Mouse (Mus musculus) layer of hippocampus, adult 18-20 months (tissue): Measurements from ENCODE around the gene Coro1a. TPM values are rescaled to one million over a fixed set of nuclear protein-coding genes. Genes with fewer than 3 reads are reported as not detected.
A peak's percentile ranks its signal among the peaks of the same experiment; 100 is the strongest.

ENCODE experiments used
- DNase-seq, 2 experiments: peaks; one replicate each; pipeline ENCODE4 v3.0.0; 2022; ENCODE audit warnings: low spot score in 2 of 2
- total RNA-seq, 2 experiments: library from RNA; stranded (reverse); gene quantifications; 2 replicates each; pipeline ENCODE4 v1.2.3; 2021

Coro1a gene
- total RNA-seq, 2 experiments from 2014 or later, result 121 to 122 TPM

- no peak for DNase-seq
These were observed 777 bp upstream of the Coro1a start for GRCm38 (mm10) chr7:126708175-126708952.

GRCm38 (mm10) chr7:126704121-126704980 is 3.2 kb downstream of the Coro1a start:
- DNase-seq, result peak; percentile 90 to 94

- peak in 1 of 2 experiments; percentile 48 for DNase-seq
These were observed 3.9 kb downstream of the Coro1a start for GRCm38 (mm10) chr7:126703757-126704077.

DNA sequence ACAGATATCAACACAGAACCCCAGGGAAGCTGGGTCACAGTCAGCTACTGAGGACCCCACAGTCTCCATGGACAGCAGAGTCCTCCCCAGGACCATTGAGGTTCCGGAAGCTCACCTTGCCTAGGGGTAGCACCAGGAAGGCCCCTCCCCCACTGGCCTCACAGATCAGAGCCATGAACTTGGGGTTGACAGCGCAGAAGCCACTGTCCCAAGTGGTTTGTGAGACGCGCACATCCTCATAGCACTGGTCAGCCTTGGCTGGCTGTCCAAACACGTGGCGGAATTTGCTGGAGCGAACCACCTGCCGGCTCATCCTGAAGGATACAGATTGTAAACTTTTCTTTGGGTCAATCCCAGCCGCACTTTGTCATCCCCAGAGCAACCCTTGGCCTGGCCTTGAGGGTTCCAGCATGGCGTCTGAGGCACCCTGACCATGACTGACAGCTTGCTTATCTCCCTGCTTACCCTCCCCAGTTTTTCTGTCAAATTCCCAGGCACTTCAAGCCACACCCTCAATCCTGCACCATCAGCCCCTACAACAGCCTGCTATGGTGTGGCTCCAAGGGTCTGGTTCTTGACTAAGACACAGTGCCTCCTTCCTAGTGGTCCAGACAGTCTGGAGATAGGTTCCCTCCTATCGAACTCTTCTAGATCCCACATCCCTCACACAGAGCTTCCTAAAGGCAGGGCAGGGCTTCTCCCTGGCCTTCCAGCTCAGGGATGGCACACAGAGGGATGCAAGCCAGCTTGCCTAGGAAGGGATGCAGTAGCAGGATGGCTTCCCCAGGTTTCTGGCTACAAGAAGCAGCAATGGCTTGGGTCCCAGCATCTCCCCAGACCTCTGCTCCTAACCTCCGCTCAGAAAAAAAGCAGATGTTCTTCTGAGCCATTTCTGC is 4.5 kb downstream of the Coro1a start:
- peak in 1 of 2 experiments; percentile 37 for DNase-seq

DNA sequence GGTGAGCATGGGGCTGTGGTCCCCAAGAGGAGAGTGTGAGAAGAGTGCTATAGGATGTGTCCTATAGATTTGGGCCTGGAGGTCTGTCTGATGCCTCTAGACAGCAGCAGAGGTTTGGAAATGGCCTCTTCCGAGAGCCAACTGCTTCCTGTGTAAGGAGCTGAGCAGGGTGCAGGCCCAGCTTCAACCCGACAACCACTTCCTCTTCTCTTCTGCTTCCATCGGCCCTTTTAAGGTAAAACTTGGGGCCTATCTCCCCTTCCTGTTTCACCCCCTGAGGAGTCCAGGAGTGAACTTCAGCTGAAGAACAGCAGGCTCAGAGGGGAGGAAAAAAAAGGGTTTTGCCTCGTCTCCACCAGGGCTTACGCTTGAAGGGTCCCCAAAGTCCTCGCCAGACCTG is 5.2 kb downstream of the Coro1a start:
- no peak for DNase-seq

GRCm38 (mm10) chr7:126701559-126702357 is 5.8 kb downstream of the Coro1a start:
- DNase-seq, result no peak

DNA sequence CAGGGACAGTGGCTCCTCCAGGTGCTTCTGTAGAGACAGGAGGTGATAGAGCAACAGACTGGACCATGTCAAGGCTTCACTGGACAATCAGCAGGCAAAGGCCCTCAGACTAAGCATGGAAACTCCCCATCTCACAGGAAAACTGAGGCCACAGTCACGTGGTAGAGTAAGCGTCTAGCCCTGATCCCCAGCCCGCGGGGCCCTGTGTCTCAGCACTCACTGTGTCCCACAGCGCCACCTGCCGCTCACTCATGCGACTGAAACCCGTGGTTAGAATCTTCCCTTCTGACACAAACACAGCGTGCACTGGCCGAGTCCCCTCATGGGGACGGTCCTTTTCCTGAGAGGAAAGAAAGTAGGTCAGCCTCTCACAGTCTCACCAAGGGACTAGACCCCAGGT is 6.5 kb downstream of the Coro1a start:
- DNase-seq, result peak; percentile 85 to 96

DNA sequence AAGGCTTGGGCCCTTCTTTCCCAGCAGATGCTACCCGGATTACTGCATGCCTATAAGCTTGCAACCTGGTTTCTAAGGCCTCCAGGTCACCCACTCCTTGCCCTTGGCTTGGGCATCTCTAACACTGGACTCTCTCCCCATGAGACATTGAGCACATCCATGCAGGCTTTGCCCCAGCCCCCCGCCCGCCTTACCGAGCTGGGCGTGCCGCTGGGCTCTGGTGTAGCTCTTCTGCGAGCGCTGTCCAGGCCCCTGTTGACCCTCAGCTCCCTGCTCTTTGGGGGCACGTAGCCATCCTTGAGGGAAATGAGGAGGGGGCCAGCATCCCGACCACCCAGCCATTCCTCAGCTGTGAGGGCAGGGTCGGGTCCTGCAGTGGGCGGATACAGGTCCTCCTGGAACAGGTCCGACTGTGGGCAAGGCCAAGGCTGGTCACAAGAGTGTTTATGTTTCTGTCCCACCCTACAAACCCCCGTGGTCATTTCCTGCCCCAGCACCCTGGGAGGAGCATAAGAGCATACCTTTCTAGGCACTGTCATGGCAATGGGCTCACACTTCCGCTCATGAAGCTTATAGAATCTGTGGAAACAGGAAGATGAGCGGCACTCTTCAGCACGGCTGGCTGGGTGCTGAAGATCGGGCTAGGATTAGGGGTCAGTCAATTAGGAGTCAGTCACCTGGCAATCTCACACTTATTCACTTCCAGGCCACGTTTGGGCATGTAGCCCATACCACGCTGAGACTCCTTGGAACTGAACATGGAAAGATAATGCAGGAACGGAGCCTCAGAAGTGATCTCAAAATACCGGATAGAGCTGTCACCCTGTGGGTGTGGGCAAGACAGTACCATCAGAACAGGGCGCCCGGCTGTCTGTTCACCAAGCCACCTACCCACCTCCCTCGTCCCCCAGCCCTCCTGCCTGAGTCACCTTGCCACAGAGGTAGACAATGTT is 7.2 kb downstream of the Coro1a start:
- DNase-seq, result no peak

DNA sequence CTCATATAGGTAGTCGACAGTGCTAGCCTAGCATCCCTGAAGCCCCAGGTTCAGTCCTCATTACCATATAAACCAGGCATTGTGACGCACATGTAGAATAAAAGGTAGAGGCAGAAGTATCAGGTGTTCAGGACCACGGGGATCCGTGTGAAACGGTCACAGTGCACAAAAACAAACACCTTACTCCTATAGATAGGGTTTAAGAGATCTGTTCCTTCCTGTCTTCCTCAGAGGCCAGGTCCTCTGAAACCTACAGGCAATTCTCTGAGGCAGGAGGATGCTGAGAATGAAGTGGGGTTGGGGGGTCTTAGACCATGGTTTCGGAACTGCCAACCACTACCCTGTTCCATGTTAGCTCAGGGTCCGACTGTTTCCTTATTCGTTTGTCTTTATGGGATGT is 9.7 kb downstream of the Coro1a start:
- DNase-seq, result no peak

DNA sequence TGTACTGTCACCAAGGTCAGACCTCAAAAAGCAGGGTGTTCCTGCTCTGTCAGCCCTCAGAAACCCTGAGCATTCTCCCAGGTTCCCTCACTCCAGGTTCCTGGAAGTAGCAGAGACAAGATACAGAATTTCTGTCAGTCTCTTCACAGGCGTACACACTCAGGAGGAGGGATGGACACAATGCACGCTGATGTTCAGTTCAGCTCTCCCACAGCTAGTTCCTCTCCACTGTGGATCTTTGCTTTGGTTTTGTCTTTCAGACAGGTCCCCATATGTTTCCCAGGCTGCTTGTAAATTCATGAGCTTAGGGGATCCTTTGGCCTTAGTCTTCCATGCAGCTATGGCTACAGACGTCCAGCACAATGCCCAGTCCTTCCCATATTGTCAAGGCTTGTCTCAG is 10.7 kb downstream of the Coro1a start:
- no peak for DNase-seq

- no peak for DNase-seq
These were observed 11.3 kb downstream of the Coro1a start for GRCm38 (mm10) chr7:126696303-126696702.

- DNase-seq, result peak; percentile 95 to 97
These were observed 11.9 kb downstream of the Coro1a start, which contains the start of gene Slx1b for GRCm38 (mm10) chr7:126695631-126696207. TSS of gene Slx1b (minus strand) at chr7:126695784.

DNA sequence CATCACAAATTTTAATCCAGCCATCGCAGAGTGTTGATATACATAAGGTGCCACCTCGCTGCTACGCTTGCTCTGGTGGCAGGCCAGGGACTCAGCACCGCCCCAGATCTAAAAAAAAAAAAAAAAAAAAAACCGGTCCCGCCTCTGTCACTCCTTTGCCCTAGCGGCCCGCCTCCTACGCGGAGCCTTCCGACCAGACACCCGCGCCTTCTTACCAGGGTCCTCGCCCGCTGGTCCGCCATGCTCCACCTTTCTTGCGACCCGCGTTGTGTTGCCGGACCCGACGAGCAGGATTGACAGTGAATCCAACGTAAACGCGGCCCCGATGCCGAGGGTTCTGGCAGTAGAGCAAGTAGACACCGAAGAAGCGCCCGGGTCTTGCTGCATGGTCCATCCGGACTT is 12.4 kb downstream of the Coro1a start, which contains the start of gene Bola2:
Bola2 (plus strand) TSS at position 192 of the 402 bp plus-strand sequence.
- no peak for DNase-seq

GRCm38 (mm10) chr7:126694441-126695051 is 13.0 kb downstream of the Coro1a start:
- DNase-seq, result peak in 1 of 2 experiments; percentile 16

DNA sequence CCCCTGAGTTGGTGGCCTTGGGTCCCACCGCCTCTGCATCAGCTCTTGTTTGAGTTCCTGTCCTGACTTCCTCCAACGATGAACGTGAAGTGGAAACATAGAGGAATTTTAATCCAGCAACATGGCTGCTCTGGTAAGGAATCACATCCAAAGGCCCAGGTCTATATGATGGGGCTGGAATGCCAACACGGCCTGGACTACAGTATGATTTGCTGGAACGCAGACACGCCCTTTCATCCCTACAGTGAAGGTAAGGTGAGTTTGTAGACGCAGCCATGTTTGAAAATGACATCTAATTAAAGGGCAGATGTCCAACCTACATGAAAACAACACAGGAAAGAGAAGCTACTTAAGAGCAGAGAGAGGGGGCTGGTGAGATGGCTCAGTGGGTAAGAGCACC is 13.8 kb downstream of the Coro1a start:
- DNase-seq, result no peak

DNA sequence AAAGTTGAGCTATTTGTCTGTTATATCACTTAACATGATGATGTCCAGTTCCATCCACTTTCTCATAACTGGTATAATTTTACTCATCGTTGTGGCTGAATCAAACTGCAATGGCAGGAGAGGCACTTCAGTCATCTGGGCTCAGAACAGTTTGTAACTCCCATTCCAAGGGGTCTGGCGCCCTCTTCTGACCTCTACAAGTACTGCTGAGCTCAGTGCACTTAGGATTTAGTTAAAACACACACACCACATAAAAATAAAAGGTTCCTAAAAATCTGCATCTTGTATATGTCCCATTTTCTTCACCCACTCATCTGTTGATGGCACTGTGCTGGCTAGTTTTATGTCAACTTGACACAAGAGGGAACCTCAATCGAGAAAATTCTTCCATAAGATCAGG is 14.3 kb downstream of the Coro1a start:
- peak; percentile 64 to 90 for DNase-seq

- DNase-seq, result no peak
These were observed 15.2 kb downstream of the Coro1a start for GRCm38 (mm10) chr7:126692426-126692825.

GRCm38 (mm10) chr7:126691676-126692075 is 15.9 kb downstream of the Coro1a start:
- DNase-seq, result no peak
